Mouse (Mus musculus) liver, embryonic 11.5 days (tissue): Measurements from ENCODE around the gene Fam117b. TPM values are rescaled to one million over a fixed set of nuclear protein-coding genes. Genes with fewer than 3 reads are reported as not detected.
A peak's percentile ranks its signal among the peaks of the same experiment; 100 is the strongest.

ENCODE experiments used
- ATAC-seq: fragments of 200-750 bp; cut with Nextera tagmentation; replicated peaks from 2 replicates; pipeline ENCODE4 v1.8.0; 2017; ENCODE audit warnings: moderate number of reproducible peaks, mild to moderate bottlenecking, moderate TSS enrichment, moderate library complexity; ENCODE audit not compliant: low FRiP score
- DNase-seq: peaks from one replicate; pipeline ENCODE4 v3.0.0-alpha.2; 2017; ENCODE audit warnings: low spot score
- H3K27ac ChIP-seq: fragments of 300-500 bp; sonication (generic); 2 replicates; pipeline ENCODE4 v1.5.1; 2014; ENCODE audit warnings: mild to moderate bottlenecking, low read depth, low read length, control low read depth
- H3K27me3 ChIP-seq: fragments of 300-500 bp; sonication (generic); replicated peaks from 2 replicates; pipeline ENCODE4 v1.6.1; 2014; ENCODE audit warnings: low read length, mixed read lengths; ENCODE audit not compliant: control insufficient read depth, insufficient read depth
- H3K36me3 ChIP-seq: fragments of 300-500 bp; sonication (generic); 2 replicates; pipeline ENCODE4 v1.6.1; 2014; ENCODE audit warnings: mild to moderate bottlenecking, low read length, moderate library complexity, mixed read lengths; ENCODE audit not compliant: control insufficient read depth, insufficient read depth
- H3K4me1 ChIP-seq: fragments of 300-500 bp; sonication (generic); replicated peaks from 2 replicates; pipeline ENCODE4 v1.6.1; 2014; ENCODE audit warnings: low read length, mixed read lengths; ENCODE audit not compliant: control insufficient read depth, insufficient read depth
- H3K4me2 ChIP-seq: fragments of 300-500 bp; sonication (generic); 2 replicates; pipeline ENCODE4 v1.6.1; 2014; ENCODE audit warnings: mild to moderate bottlenecking, control low read depth, moderate library complexity
- H3K4me3 ChIP-seq: fragments of 300-500 bp; sonication (generic); 2 replicates; pipeline ENCODE4 v1.5.1; 2014; ENCODE audit warnings: low read depth, low read length, control low read depth
- H3K9ac ChIP-seq: fragments of 300-500 bp; sonication (generic); 2 replicates; pipeline ENCODE4 v1.6.1; 2014; ENCODE audit warnings: low read depth, low read length, control low read depth
- H3K9me3 ChIP-seq: fragments of 300-500 bp; sonication (generic); 2 replicates; pipeline ENCODE4 v1.6.1; 2016; ENCODE audit warnings: low read length, inconsistent platforms, mixed read lengths; ENCODE audit not compliant: control insufficient read depth
- WGBS: fragments of 180-500 bp; shearing (Covaris S2); extraction: QIAGEN DNeasy Blood & Tissue Kit; methylation state at CpG from one replicate; pipeline ENCODE4 v1.1.7; 2014; 5-methylcytosine and 5-hydroxymethylcytosine counted together
- polyA plus RNA-seq: library from polyadenylated mRNA; unstranded; fragments of >200 nt; fragmentation: Nextera tagmentation; extraction: Ambion mirVana; gene quantifications from 2 replicates; pipeline ENCODE4 v1.2.1, GENCODE M21; 2014

Gene Fam117b
- 10.3 and 10.6 TPM in 2 replicates for polyA plus RNA-seq

- DNase-seq (peak; percentile 97), ATAC-seq (peak; percentile 96)
- under 1% methylated on average over 72 of the region's 72 CpGs for WGBS
- peak within 1 kb of the TSS; percentile 94 for H3K27ac ChIP-seq
- H3K4me3 ChIP-seq: peak within 1 kb of the TSS; percentile 99
- no peaks in the 10 kb centered on the region for H3K36me3 ChIP-seq
- H3K27me3 ChIP-seq: no peaks in the 10 kb centered on the region
- peak within 1 kb of the TSS; percentile 79 for H3K4me2 ChIP-seq
- H3K4me1 ChIP-seq: peaks cover 23% of the 10 kb centered on the region
- no peaks in the 10 kb centered on the region for H3K9me3 ChIP-seq
- H3K9ac ChIP-seq: peak within 1 kb of the TSS; percentile 96
Measured at GRCm38 (mm10) chr1:59912413-59913157, at the start of gene Fam117b. Fam117b (plus strand) TSS chr1:59913006.

GRCm38 (mm10) chr1:59868041-59868440 lies 44.8 kb upstream of the Fam117b start:
- no peaks in the 10 kb centered on the region for H3K4me1 ChIP-seq
- ATAC-seq (no peak), DNase-seq (no peak)
- no peak overlapping the region for H3K4me3 ChIP-seq
- H3K9ac ChIP-seq: no peak overlapping the region
- H3K27me3 ChIP-seq: no peaks in the 10 kb centered on the region
- no peaks in the 10 kb centered on the region for H3K9me3 ChIP-seq
- H3K27ac ChIP-seq: no peak overlapping the region
- H3K36me3 ChIP-seq: peaks cover 17% of the 10 kb centered on the region
- H3K4me2 ChIP-seq: no peak overlapping the region
- WGBS: 90% methylated on average over 5 of the region's 5 CpGs

GRCm38 (mm10) chr1:59874023-59874422 lies 38.8 kb upstream of the Fam117b start:
- ATAC-seq: no peak
- no peaks in the 10 kb centered on the region for H3K27me3 ChIP-seq
- no peak overlapping the region for H3K4me2 ChIP-seq
- DNase-seq: no peak
- WGBS: 86% methylated on average over 3 of the region's 3 CpGs
- 0 out of 2 replicates have a peak, but pooled peaks cover 3% of the 10 kb centered on the region for H3K36me3 ChIP-seq
- no peaks in the 10 kb centered on the region for H3K9me3 ChIP-seq
- no peak overlapping the region for H3K9ac ChIP-seq
- no peak overlapping the region for H3K4me3 ChIP-seq
- no peaks in the 10 kb centered on the region for H3K4me1 ChIP-seq
- H3K27ac ChIP-seq: no peak overlapping the region

- no peak overlapping the region for H3K4me3 ChIP-seq
- H3K4me2 ChIP-seq: no peak overlapping the region
- H3K4me1 ChIP-seq: no peaks in the 10 kb centered on the region; the same call in 1 of the 2 replicates
- H3K36me3 ChIP-seq: no peaks in the 10 kb centered on the region
- H3K9me3 ChIP-seq: no peaks in the 10 kb centered on the region
- DNase-seq (no peak), ATAC-seq (no peak)
- no peak overlapping the region for H3K9ac ChIP-seq
- no peak overlapping the region for H3K27ac ChIP-seq
- no peaks in the 10 kb centered on the region for H3K27me3 ChIP-seq
- 82% methylated on average over 7 of the region's 7 CpGs for WGBS
Measured at GRCm38 (mm10) chr1:59878098-59878497, 34.7 kb upstream of the Fam117b start.

GRCm38 (mm10) chr1:59883349-59884134 lies 29.3 kb upstream of the Fam117b start:
- H3K9ac ChIP-seq: no peak overlapping the region
- 31% methylated on average over 3 of the region's 3 CpGs for WGBS

GRCm38 (mm10) chr1:59886899-59887298 lies 25.9 kb upstream of the Fam117b start:
- DNase-seq (no peak), ATAC-seq (no peak)
- Histone ChIP-seq H3K4me2 (no peak overlapping the region), H3K27me3 (no peaks in the 10 kb centered on the region), H3K9me3 (no peaks in the 10 kb centered on the region), H3K4me3 (no peak overlapping the region), H3K27ac (no peak overlapping the region), H3K9ac (no peak overlapping the region), H3K4me1 (no peaks in the 10 kb centered on the region), H3K36me3 (no peaks in the 10 kb centered on the region)
- WGBS: 73% methylated on average over 4 of the region's 4 CpGs

More at GRCm38 (mm10) chr1:59883349-59884134, 29.3 kb upstream of the Fam117b start:
- H3K27me3 ChIP-seq: no peaks in the 10 kb centered on the region
- ATAC-seq (no peak), DNase-seq (peak; percentile 51)
- H3K36me3 ChIP-seq: no peaks in the 10 kb centered on the region
- no peak overlapping the region for H3K27ac ChIP-seq
- H3K4me2 ChIP-seq: no peak overlapping the region
- H3K9me3 ChIP-seq: no peaks in the 10 kb centered on the region
- no peaks in the 10 kb centered on the region; the same call in 1 of the 2 replicates for H3K4me1 ChIP-seq
- no peak overlapping the region for H3K4me3 ChIP-seq

- no peaks in the 10 kb centered on the region for H3K27me3 ChIP-seq
- H3K4me1 ChIP-seq: peaks cover under 1% of the 10 kb centered on the region; the same call in 1 of the 2 replicates
- DNase-seq (no peak), ATAC-seq (no peak)
- H3K27ac ChIP-seq: no peak overlapping the region
- H3K4me2 ChIP-seq: no peak overlapping the region
- no peak overlapping the region for H3K4me3 ChIP-seq
- H3K9ac ChIP-seq: no peak overlapping the region
- H3K9me3 ChIP-seq: no peaks in the 10 kb centered on the region
- no peaks in the 10 kb centered on the region for H3K36me3 ChIP-seq
Measured at GRCm38 (mm10) chr1:59888018-59888417, 24.8 kb upstream of the Fam117b start.

- DNase-seq (no peak), ATAC-seq (no peak)
- Histone ChIP-seq H3K27me3 (no peaks in the 10 kb centered on the region), H3K4me1 (peaks cover 22% of the 10 kb centered on the region), H3K4me3 (no peak overlapping the region), H3K27ac (no peak overlapping the region), H3K9me3 (no peaks in the 10 kb centered on the region), H3K9ac (no peak overlapping the region), H3K4me2 (no peak overlapping the region), H3K36me3 (no peaks in the 10 kb centered on the region)
- WGBS: 74% methylated on average over 4 of the region's 4 CpGs
Measured at GRCm38 (mm10) chr1:59891185-59891584, 21.6 kb upstream of the Fam117b start.
